Mouse (Mus musculus) gastrocnemius, adult 8-10 months (tissue): ENCODE measurements around the gene Sertad2. TPM values are rescaled to one million over a fixed set of nuclear protein-coding genes. Genes with fewer than 3 reads are reported as not detected.

Experiments used
- DNase-seq, 2 experiments: peaks; one replicate each; pipeline ENCODE4 v3.0.0; 2022; ENCODE audit warnings: low spot score in 2 of 2
- total RNA-seq, 4 experiments: library from RNA; stranded (reverse); gene quantifications; 2 replicates each; pipeline ENCODE4 v1.2.4; 2022

The Sertad2 gene
- total RNA-seq, 4 experiments from 2014 or later = 11.8 to 13.3 (median 12.6) TPM

- no peak for DNase-seq
These were observed 1.9 kb downstream of the Sertad2 start for GRCm38 (mm10) chr11:20544801-20545515.

- DNase-seq = no peak
These were observed 6.4 kb downstream of the Sertad2 start for GRCm38 (mm10) chr11:20549481-20549880.

GRCm38 (mm10) chr11:20550196-20550595 is 7.1 kb downstream of the Sertad2 start:
- DNase-seq = no peak

- no peak for DNase-seq
These were observed 9.0 kb downstream of the Sertad2 start for GRCm38 (mm10) chr11:20552059-20552458.

- no peak for DNase-seq
These were observed 10.0 kb downstream of the Sertad2 start for GRCm38 (mm10) chr11:20552758-20553673.

GRCm38 (mm10) chr11:20555651-20556050 is 12.6 kb downstream of the Sertad2 start:
- no peak for DNase-seq

- no peak for DNase-seq
These were observed 13.3 kb downstream of the Sertad2 start for GRCm38 (mm10) chr11:20556163-20556911.

GRCm38 (mm10) chr11:20559236-20559950 is 16.3 kb downstream of the Sertad2 start:
- DNase-seq = no peak

GRCm38 (mm10) chr11:20559951-20560642 is 17.0 kb downstream of the Sertad2 start:
- no peak for DNase-seq

- DNase-seq = no peak
These were observed 18.4 kb downstream of the Sertad2 start for GRCm38 (mm10) chr11:20561323-20562002.

- DNase-seq = no peak
These were observed 22.0 kb downstream of the Sertad2 start for GRCm38 (mm10) chr11:20565057-20565456.

- no peak for DNase-seq
These were observed 28.8 kb downstream of the Sertad2 start for GRCm38 (mm10) chr11:20571702-20572413.

GRCm38 (mm10) chr11:20576046-20576635 is 33.1 kb downstream of the Sertad2 start:
- DNase-seq = no peak

- DNase-seq = no peak
These were observed 39.7 kb downstream of the Sertad2 start for GRCm38 (mm10) chr11:20582758-20583157.

- DNase-seq = no peak
These were observed 42.2 kb downstream of the Sertad2 start for GRCm38 (mm10) chr11:20585297-20585696.

- DNase-seq = no peak
These were observed 43.1 kb downstream of the Sertad2 start for GRCm38 (mm10) chr11:20586180-20586579.

- DNase-seq = no peak
These were observed 46.3 kb downstream of the Sertad2 start for GRCm38 (mm10) chr11:20589393-20589792.

- DNase-seq = no peak
These were observed 49.0 kb downstream of the Sertad2 start for GRCm38 (mm10) chr11:20592010-20592409.
